Mouse (Mus musculus) kidney, adult 18-20 months (tissue): ENCODE data around the gene Abcb4.
"Not testable (repeated sequence)": the region's sequence is repeated elsewhere in the genome, so short reads cannot be mapped to it uniquely, and the experiment has no call there.

Source experiments
- DNase-seq: peaks from one replicate; pipeline ENCODE4 v3.0.0; 2021

Gene Abcb4

GRCm38 (mm10) chr5:8911567-8912198 is 18.2 kb downstream of the Abcb4 start:
- no peak for DNase-seq

- no peak for DNase-seq
Measured at GRCm38 (mm10) chr5:8916400-8916799, 22.9 kb downstream of the Abcb4 start.

- no peak for DNase-seq
Measured at GRCm38 (mm10) chr5:8917069-8917468, 23.6 kb downstream of the Abcb4 start.

GRCm38 (mm10) chr5:8928440-8928839 is 34.9 kb downstream of the Abcb4 start:
- no peak for DNase-seq

GRCm38 (mm10) chr5:8937965-8938364 is 44.4 kb downstream of the Abcb4 start:
- DNase-seq: no peak

- not testable (repeated sequence) for DNase-seq
Measured at GRCm38 (mm10) chr5:8941266-8941665, 47.7 kb downstream of the Abcb4 start.

- DNase-seq: no peak
Measured at GRCm38 (mm10) chr5:8943836-8944235, 50.3 kb downstream of the Abcb4 start.

- DNase-seq: no peak
Measured at GRCm38 (mm10) chr5:8947423-8948110, 54.0 kb downstream of the Abcb4 start.

- DNase-seq: no peak
Measured at GRCm38 (mm10) chr5:8953660-8954059, 60.1 kb downstream of the Abcb4 start.

GRCm38 (mm10) chr5:8955544-8955943 is 62.0 kb downstream of the Abcb4 start:
- no peak for DNase-seq

GRCm38 (mm10) chr5:8960534-8960933 is 67.0 kb downstream of the Abcb4 start:
- no peak for DNase-seq

GRCm38 (mm10) chr5:8964487-8964886 is 71.0 kb downstream of the Abcb4 start:
- DNase-seq: no peak

GRCm38 (mm10) chr5:8970694-8971093 is 77.2 kb downstream of the Abcb4 start:
- no peak for DNase-seq

GRCm38 (mm10) chr5:8972355-8972754 is 78.8 kb downstream of the Abcb4 start:
- no peak for DNase-seq

- DNase-seq: no peak
Measured at GRCm38 (mm10) chr5:8974721-8975120, 81.2 kb downstream of the Abcb4 start.

- no peak for DNase-seq
Measured at GRCm38 (mm10) chr5:8985470-8985869, 92.0 kb downstream of the Abcb4 start.

GRCm38 (mm10) chr5:8987925-8988324 is 94.4 kb downstream of the Abcb4 start:
- DNase-seq: no peak

- DNase-seq: no peak
Measured at GRCm38 (mm10) chr5:8990526-8990925, 97.0 kb downstream of the Abcb4 start.

GRCm38 (mm10) chr5:8991626-8992025 is 98.1 kb downstream of the Abcb4 start:
- DNase-seq: no peak

- no peak for DNase-seq
Measured at GRCm38 (mm10) chr5:8995966-8996685, 102.6 kb downstream of the Abcb4 start.

- peak; percentile 93 for DNase-seq
Measured at GRCm38 (mm10) chr5:8996686-8997512, 103.4 kb downstream of the Abcb4 start, which contains the start of gene Crot. Gene Crot, minus strand, starts transcription at chr5:8997324.

- DNase-seq: no peak
Measured at GRCm38 (mm10) chr5:8997513-8997895, 104.0 kb downstream of the Abcb4 start.

- no peak for DNase-seq
Measured at GRCm38 (mm10) chr5:8999108-8999507, 105.6 kb downstream of the Abcb4 start.
